Mouse (Mus musculus) spleen, adult 2 months (tissue): ENCODE results near the gene Dact1. TPM values are rescaled to one million over a fixed set of nuclear protein-coding genes. Genes with fewer than 3 reads are reported as not detected.
A peak's percentile ranks its signal among the peaks of the same experiment; 100 is the strongest.

Source experiments
- DNase-seq, 2 experiments: peaks; one replicate each; pipeline versions ENCODE4 v3.0.0 to v3.0.0-alpha.2; 2012 to 2021; ENCODE audit warnings: low spot score in 2 of 2, low read depth in 1 of 2
- H3K27ac ChIP-seq: fragments of 200-500 bp; 2 replicates; pipeline ENCODE4 v1.5.1; 2012; ENCODE audit warnings: low read length, inconsistent platforms; ENCODE audit not compliant: insufficient read depth
- H3K27me3 ChIP-seq: fragments of 200-500 bp; 2 replicates; pipeline ENCODE4 v1.6.1; 2012; ENCODE audit warnings: mild to moderate bottlenecking, moderate library complexity, low read length, inconsistent platforms; ENCODE audit not compliant: control insufficient read depth, insufficient read depth
- H3K36me3 ChIP-seq: fragments of 200-500 bp; 2 replicates; pipeline ENCODE4 v1.6.1; 2012; ENCODE audit warnings: mild to moderate bottlenecking, low read length, inconsistent platforms; ENCODE audit not compliant: control insufficient read depth, insufficient read depth
- H3K4me1 ChIP-seq: fragments of 200-500 bp; 2 replicates; pipeline ENCODE4 v1.6.1; 2011; ENCODE audit warnings: inconsistent platforms; ENCODE audit not compliant: control insufficient read depth, insufficient read depth, insufficient read length
- H3K4me3 ChIP-seq: fragments of 200-500 bp; 2 replicates; pipeline ENCODE4 v1.5.1; 2011; ENCODE audit warnings: mild to moderate bottlenecking, inconsistent platforms; ENCODE audit not compliant: insufficient read depth, insufficient read length; ENCODE audit errors: extremely low read depth
- CTCF ChIP-seq: fragments of 200-500 bp; IDR thresholded peaks from 2 replicates; pipeline ENCODE4 v1.5.1; 2011; ENCODE audit warnings: mild to moderate bottlenecking, inconsistent platforms; ENCODE audit not compliant: insufficient read depth, insufficient read length, insufficient replicate concordance; ENCODE audit errors: extremely low read depth
- POLR2A ChIP-seq: fragments of 200-500 bp; IDR thresholded peaks from 2 replicates; pipeline ENCODE4 v1.6.1; 2011; ENCODE audit warnings: low read depth, low read length, inconsistent platforms
- WGBS: fragments of 180-500 bp; shearing (Covaris S2); methylation state at CpG from one replicate; pipeline ENCODE4 v1.1.7; 2018; 5-methylcytosine and 5-hydroxymethylcytosine counted together
- polyA plus RNA-seq: library from polyadenylated mRNA; depleted of rRNA; stranded (reverse); fragments of >200 nt; gene quantifications from 2 replicates; pipeline ENCODE4 v1.2.3, GENCODE M21; 2012; rRNA removed

Gene Dact1
- 4.7 and 7.2 TPM in 2 replicates for polyA plus RNA-seq

DNA sequence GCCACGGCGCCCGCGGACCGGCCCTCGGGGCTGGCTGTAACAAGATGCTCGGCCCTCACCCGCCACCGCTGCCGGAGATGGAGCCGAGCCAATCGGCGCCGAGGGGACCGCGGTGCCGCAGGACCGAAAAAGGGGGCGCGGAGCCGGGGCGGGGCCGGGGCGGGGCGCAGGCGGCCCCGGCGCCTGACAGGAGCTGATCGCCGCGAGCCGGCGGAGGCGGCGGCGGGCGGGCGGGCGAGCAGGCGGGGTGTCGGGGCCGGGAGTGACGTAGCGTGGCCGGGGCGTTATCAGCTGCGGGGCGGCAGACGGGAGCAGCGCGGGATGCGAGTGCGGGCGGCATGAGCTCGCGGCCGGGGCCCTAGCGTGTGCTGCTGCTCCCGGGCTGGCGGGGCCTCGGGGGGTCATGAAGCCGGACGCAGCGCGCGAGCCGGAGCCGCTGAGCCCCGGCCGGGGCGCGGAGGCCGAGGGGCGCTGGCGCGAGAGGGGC is at the start of gene Dact1:
Dact1 (plus strand) TSS at position 304 of the 487 bp plus-strand sequence.
- TF ChIP-seq CTCF = no peak
- TF ChIP-seq POLR2A = no peak
- H3K27ac ChIP-seq = peak within 1 kb of the TSS; percentile 25; the same call in 1 of the 2 replicates
- no peaks in the 10 kb centered on the region; the same call in 1 of the 2 replicates for H3K4me1 ChIP-seq
- WGBS = 1% methylated on average over 62 of the region's 76 CpGs
- DNase-seq = no peak
- H3K36me3 ChIP-seq = no peaks in the 10 kb centered on the region
- H3K27me3 ChIP-seq = peaks cover 10% of the 10 kb centered on the region
- peak within 1 kb of the TSS; percentile 49; the same call in 1 of the 2 replicates for H3K4me3 ChIP-seq

DNA sequence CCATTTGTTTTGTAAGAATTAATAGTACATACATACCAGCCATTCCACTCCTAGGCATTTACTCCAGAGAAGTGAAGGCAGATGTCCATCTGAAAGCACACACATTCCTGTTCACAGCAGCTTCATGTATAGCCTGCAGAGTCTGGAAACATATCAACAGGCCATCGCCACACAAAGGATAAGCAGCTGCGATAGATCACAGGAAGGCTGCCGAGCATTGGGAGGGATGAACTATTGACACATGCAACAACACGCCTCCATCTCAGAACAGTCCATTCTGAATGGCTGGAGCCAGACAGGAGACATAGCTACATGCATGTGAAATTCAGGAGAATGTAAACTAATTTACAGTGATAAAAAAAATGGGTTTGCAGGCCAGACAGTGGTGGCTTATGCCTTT is 45.5 kb upstream of the Dact1 start:
- H3K27me3 ChIP-seq = no peaks in the 10 kb centered on the region
- no peaks in the 10 kb centered on the region for H3K4me1 ChIP-seq
- TF ChIP-seq POLR2A (no peak), CTCF (no peak)
- 92% methylated on average over 4 of the region's 4 CpGs for WGBS
- no peak overlapping the region for H3K4me3 ChIP-seq
- no peak overlapping the region for H3K27ac ChIP-seq
- DNase-seq = no peak
- H3K36me3 ChIP-seq = no peaks in the 10 kb centered on the region

DNA sequence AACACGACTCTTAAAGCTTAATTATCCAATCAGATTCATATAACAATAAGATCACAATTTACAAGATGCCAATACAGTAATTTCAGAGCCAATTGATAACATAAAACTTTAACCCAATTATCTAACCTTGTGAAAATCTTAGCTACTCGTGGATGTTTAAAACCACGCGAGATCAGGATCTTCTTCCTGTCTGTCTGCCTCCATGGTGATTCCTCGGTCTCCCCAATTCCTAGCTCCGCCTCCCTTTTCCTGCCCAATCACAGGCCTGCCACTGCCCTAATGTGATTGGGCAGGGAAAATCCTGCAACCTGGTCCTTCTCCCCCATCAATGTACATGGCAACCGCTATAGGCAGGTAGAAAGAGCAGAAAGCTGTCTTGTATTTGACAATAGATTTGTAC is 40.3 kb upstream of the Dact1 start:
- TF ChIP-seq CTCF (no peak), POLR2A (no peak)
- no peak for DNase-seq
- Histone ChIP-seq H3K36me3 (no peaks in the 10 kb centered on the region), H3K27ac (no peak overlapping the region), H3K4me1 (no peaks in the 10 kb centered on the region), H3K4me3 (no peak overlapping the region), H3K27me3 (no peaks in the 10 kb centered on the region)
- 87% methylated on average over 7 of the region's 7 CpGs for WGBS

DNA sequence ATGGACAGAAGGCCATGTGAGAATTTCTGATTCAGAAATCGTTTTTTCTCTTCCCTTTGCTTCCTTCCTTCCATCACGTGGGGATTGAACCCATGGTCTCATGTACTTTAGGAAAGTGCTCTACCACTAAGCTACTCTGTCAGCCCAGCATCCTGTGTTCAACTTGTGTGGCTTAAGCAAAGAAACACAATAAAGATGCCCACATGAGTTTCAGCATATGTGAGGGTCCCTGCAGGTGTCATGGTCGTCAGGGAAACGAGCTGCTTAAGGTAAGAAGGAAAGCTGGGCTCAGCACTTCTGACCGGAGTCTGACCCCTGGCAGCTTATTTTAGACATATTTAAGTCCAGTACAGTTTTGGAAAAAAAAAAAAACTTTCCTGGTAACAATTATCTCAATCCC is 38.6 kb upstream of the Dact1 start:
- H3K36me3 ChIP-seq = no peaks in the 10 kb centered on the region
- H3K4me3 ChIP-seq = no peak overlapping the region
- 82% methylated on average over 5 of the region's 5 CpGs for WGBS
- no peaks in the 10 kb centered on the region for H3K27me3 ChIP-seq
- H3K4me1 ChIP-seq = no peaks in the 10 kb centered on the region
- no peak overlapping the region for H3K27ac ChIP-seq
- no peak for TF ChIP-seq CTCF
- no peak for TF ChIP-seq POLR2A
- no peak for DNase-seq

DNA sequence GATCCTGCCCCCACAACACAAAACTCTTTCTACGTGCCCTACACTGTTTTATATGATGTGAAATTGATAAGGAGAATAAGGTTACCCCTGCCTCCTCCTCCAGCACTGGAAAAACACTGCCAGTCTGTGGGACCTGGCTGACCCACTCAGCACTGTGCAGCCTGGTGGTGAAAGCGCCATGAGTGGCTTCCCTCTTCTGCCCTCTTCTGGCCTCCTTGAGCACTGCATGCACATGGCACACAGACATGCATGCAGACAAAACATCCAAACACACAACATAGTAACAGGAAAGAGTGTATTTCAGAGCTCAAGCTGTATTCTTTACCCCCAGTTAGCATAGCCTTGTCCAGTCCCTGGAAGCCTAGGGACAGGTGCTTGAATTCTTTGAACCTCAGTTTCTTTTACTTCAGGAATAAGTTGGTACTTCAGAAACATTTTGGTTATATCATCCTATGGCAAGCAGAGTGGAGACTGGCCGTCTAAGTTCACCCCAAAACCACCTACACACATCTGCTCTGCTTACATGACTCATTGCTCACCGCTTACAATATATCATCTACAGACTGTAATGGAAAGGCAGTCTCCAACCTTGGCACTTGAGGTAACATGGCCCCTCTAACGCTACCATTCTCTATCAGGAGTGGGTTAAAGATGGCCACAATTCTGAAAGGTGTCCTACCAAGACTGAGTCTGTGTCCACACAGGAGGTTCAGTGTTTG is 35.0 kb upstream of the Dact1 start:
- Histone ChIP-seq H3K36me3 (no peaks in the 10 kb centered on the region), H3K27ac (no peak overlapping the region), H3K27me3 (no peaks in the 10 kb centered on the region), H3K4me1 (no peaks in the 10 kb centered on the region), H3K4me3 (no peak overlapping the region)
- DNase-seq = no peak
- WGBS = 92% methylated on average over 5 of the region's 5 CpGs
- TF ChIP-seq CTCF = no peak
- TF ChIP-seq POLR2A = no peak

DNA sequence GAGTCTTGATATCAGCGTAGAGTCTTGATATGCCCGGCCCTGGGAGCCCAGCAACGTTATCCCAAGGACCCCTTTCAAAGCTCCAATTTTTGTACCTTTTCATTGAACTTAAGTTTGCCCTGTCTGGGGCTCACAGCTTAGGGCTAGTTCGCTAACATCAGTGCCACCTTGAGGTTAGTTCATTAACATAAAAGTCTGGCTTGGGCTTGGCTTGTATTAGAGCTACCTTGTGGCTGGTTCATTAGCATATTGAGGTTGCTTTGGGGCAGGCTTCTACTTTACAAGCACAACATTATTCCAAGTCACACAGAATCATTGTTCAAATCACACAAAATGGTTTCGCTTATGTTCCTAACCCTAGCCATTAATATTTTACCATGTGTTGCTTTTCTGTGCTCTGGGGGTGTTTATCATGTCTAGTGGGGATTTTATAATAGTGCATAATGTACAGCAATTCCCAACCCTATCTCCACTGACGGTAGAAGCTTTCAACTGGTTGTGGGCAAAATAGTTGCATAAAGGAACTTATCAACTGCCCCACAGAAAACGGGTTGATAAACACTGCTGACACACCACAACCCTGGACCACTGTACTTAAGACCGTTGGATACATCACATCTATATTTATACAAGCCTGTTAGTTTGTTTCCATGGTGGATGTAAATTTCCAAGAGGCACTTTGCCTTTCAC is 33.6 kb upstream of the Dact1 start:
- Histone ChIP-seq H3K27ac (no peak overlapping the region), H3K4me1 (no peaks in the 10 kb centered on the region), H3K4me3 (no peak overlapping the region), H3K27me3 (no peaks in the 10 kb centered on the region), H3K36me3 (no peaks in the 10 kb centered on the region)
- TF ChIP-seq CTCF = no peak
- DNase-seq = no peak
- WGBS = 78% methylated on average over 8 of the region's 8 CpGs
